Mouse (Mus musculus) bone marrow, adult 2 months (tissue): ENCODE data around the gene Cyp51.

Experiments used
- CTCF ChIP-seq: fragments of 200-500 bp; IDR thresholded peaks from 2 replicates; pipeline ENCODE4 v1.5.1; 2011; ENCODE audit warnings: low read length, control low read depth; ENCODE audit not compliant: control insufficient read depth, insufficient read depth
- POLR2A ChIP-seq: fragments of 200-500 bp; IDR thresholded peaks from 2 replicates; pipeline ENCODE4 v1.6.1; 2011; ENCODE audit warnings: low read depth, mild to moderate bottlenecking, control low read depth, low read length, borderline replicate concordance; ENCODE audit not compliant: control insufficient read depth

DNA sequence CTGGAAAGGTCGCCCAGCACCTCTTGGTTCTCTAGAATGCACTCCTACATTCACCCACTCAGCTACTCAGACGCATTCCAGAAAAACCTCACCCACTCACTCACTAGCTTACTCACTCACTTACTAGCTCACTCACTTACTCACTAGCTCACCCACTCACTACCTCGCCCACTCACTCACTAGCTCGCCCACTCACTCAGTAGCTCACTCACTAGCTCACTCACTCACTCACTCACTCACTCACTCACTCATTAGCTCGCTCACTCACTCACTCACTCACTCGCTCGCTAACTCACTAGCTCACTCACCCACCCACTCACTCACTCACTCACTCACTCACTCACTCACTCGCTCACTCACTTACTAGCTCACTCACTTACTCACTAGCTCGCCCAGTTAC, 67.9 kb downstream of the Cyp51 start:
- TF ChIP-seq POLR2A (no peak), CTCF (no peak)
